Mouse (Mus musculus) forebrain, embryonic 16.5 days (tissue): ENCODE measurements at regions not wholly inside any gene's neighbourhood (a gene's known extent, or its start where the extent isn't known, plus 50 kb on each side); places are given as distances from the start of the nearest gene placed in this dataset.
"Not testable (repeated sequence)": the region's sequence is repeated elsewhere in the genome, so short reads cannot be mapped to it uniquely, and the experiment has no call there.

Experiments
- ATAC-seq: fragments of 200-750 bp; cut with Nextera tagmentation; 2 replicates; pipeline ENCODE4 v1.8.0; 2017; ENCODE audit warnings: mild to moderate bottlenecking, moderate library complexity
- H3K27ac ChIP-seq: fragments of 300-500 bp; sonication (generic); 2 replicates; pipeline ENCODE4 v1.5.1; 2014; ENCODE audit warnings: low read length, control low read depth
- H3K27me3 ChIP-seq: fragments of 300-500 bp; sonication (generic); replicated peaks from 2 replicates; pipeline ENCODE4 v1.6.1; 2014; ENCODE audit warnings: low read length; ENCODE audit not compliant: control insufficient read depth, insufficient read depth
- H3K36me3 ChIP-seq: fragments of 300-500 bp; sonication (generic); 2 replicates; pipeline ENCODE4 v1.6.1; 2014; ENCODE audit not compliant: control insufficient read depth, insufficient read depth
- H3K4me1 ChIP-seq: fragments of 300-500 bp; sonication (generic); replicated peaks from 2 replicates; pipeline ENCODE4 v1.6.1; 2014; ENCODE audit warnings: low read length; ENCODE audit not compliant: control insufficient read depth, insufficient read depth
- H3K4me2 ChIP-seq: fragments of 300-500 bp; sonication (generic); 2 replicates; pipeline ENCODE4 v1.6.1; 2014; ENCODE audit warnings: mild to moderate bottlenecking, low read length, control low read depth
- H3K4me3 ChIP-seq: fragments of 300-500 bp; sonication (generic); replicated peaks from 2 replicates; pipeline ENCODE4 v1.5.1; 2014; ENCODE audit warnings: mild to moderate bottlenecking, low read length, control low read depth
- H3K9ac ChIP-seq: fragments of 300-500 bp; sonication (generic); replicated peaks from 2 replicates; pipeline ENCODE4 v1.6.1; 2014; ENCODE audit warnings: low read depth, low read length, control low read depth
- H3K9me3 ChIP-seq: fragments of 300-500 bp; sonication (generic); 2 replicates; pipeline ENCODE4 v1.6.1; 2016; ENCODE audit warnings: low read length; ENCODE audit not compliant: control insufficient read depth
- WGBS: fragments of 180-500 bp; shearing (Covaris S2); extraction: QIAGEN DNeasy Blood & Tissue Kit; methylation state at CpG from one replicate; pipeline ENCODE4 v1.1.7; 2014; 5-methylcytosine and 5-hydroxymethylcytosine counted together

- no peak for ATAC-seq
- Histone ChIP-seq H3K4me3 (no peak overlapping the region), H3K27me3 (no peaks in the 10 kb centered on the region), H3K9ac (no peak overlapping the region), H3K4me2 (no peak overlapping the region), H3K9me3 (no peaks in the 10 kb centered on the region), H3K27ac (no peak overlapping the region), H3K4me1 (no peaks in the 10 kb centered on the region), H3K36me3 (no peaks in the 10 kb centered on the region)
- WGBS: 69% methylated on average over 2 of the region's 2 CpGs
Observed at GRCm38 (mm10) chr3:11094804-11095203, 759.3 kb upstream of the Gm38303 start.

GRCm38 (mm10) chr3:11094138-11094537, 758.7 kb upstream of the Gm38303 start:
- ATAC-seq: no peak
- no peak overlapping the region for H3K4me2 ChIP-seq
- H3K36me3 ChIP-seq: no peaks in the 10 kb centered on the region
- H3K4me1 ChIP-seq: no peaks in the 10 kb centered on the region
- H3K9ac ChIP-seq: no peak overlapping the region
- no peak overlapping the region for H3K27ac ChIP-seq
- no peaks in the 10 kb centered on the region for H3K9me3 ChIP-seq
- H3K4me3 ChIP-seq: no peak overlapping the region
- no peaks in the 10 kb centered on the region for H3K27me3 ChIP-seq
- 71% methylated on average over 3 of the region's 3 CpGs for WGBS

- Histone ChIP-seq H3K36me3 (no peaks in the 10 kb centered on the region), H3K27me3 (no peaks in the 10 kb centered on the region), H3K27ac (no peak overlapping the region), H3K4me2 (no peak overlapping the region), H3K4me3 (no peak overlapping the region), H3K4me1 (no peaks in the 10 kb centered on the region), H3K9me3 (no peaks in the 10 kb centered on the region), H3K9ac (no peak overlapping the region)
- no peak for ATAC-seq
- 63% methylated on average over 2 of the region's 2 CpGs for WGBS
Observed at GRCm38 (mm10) chr3:11083291-11083690, 747.8 kb upstream of the Gm38303 start.

GRCm38 (mm10) chr3:11074012-11074411, 738.5 kb upstream of the Gm38303 start:
- 87% methylated on average over 4 of the region's 4 CpGs for WGBS
- H3K4me1 ChIP-seq: no peaks in the 10 kb centered on the region
- no peaks in the 10 kb centered on the region for H3K36me3 ChIP-seq
- ATAC-seq: no peak
- H3K27me3 ChIP-seq: no peaks in the 10 kb centered on the region
- no peak overlapping the region for H3K4me3 ChIP-seq
- no peak overlapping the region for H3K9ac ChIP-seq
- no peak overlapping the region for H3K27ac ChIP-seq
- H3K9me3 ChIP-seq: no peaks in the 10 kb centered on the region
- no peak overlapping the region for H3K4me2 ChIP-seq

- peaks cover 2% of the 10 kb centered on the region; the same call in 1 of the 2 replicates for H3K4me1 ChIP-seq
- no peak for ATAC-seq
- H3K27ac ChIP-seq: no peak overlapping the region
- no peak overlapping the region for H3K4me2 ChIP-seq
- 55% methylated on average over 7 of the region's 7 CpGs for WGBS
- H3K9ac ChIP-seq: no peak overlapping the region
- no peak overlapping the region for H3K4me3 ChIP-seq
- no peaks in the 10 kb centered on the region for H3K27me3 ChIP-seq
- H3K9me3 ChIP-seq: no peaks in the 10 kb centered on the region
- no peaks in the 10 kb centered on the region for H3K36me3 ChIP-seq
Observed at GRCm38 (mm10) chr3:11034995-11035769, 699.7 kb upstream of the Gm38303 start.

GRCm38 (mm10) chr3:11029991-11030390, 694.5 kb upstream of the Gm38303 start:
- Histone ChIP-seq H3K36me3 (no peaks in the 10 kb centered on the region), H3K27me3 (no peaks in the 10 kb centered on the region), H3K4me2 (no peak overlapping the region), H3K4me1 (peaks cover 4% of the 10 kb centered on the region; the same call in 1 of the 2 replicates), H3K9ac (no peak overlapping the region), H3K27ac (no peak overlapping the region), H3K4me3 (no peak overlapping the region), H3K9me3 (no peaks in the 10 kb centered on the region)
- ATAC-seq: 0 out of 2 replicates have a peak, but pooled peaks have one; percentile 38
- 63% methylated on average over 4 of the region's 4 CpGs for WGBS

- no peaks in the 10 kb centered on the region; the same call in none of the 2 replicates for H3K4me1 ChIP-seq
- H3K27ac ChIP-seq: peak overlapping the region; percentile 58
- no peaks in the 10 kb centered on the region for H3K9me3 ChIP-seq
- H3K4me2 ChIP-seq: peak overlapping the region; percentile 17
- H3K36me3 ChIP-seq: no peaks in the 10 kb centered on the region
- WGBS: 12% methylated on average over 3 of the region's 3 CpGs
- H3K4me3 ChIP-seq: no peak overlapping the region
- H3K9ac ChIP-seq: no peak overlapping the region
- no peaks in the 10 kb centered on the region for H3K27me3 ChIP-seq
- peak; percentile 87 for ATAC-seq
Observed at GRCm38 (mm10) chr3:11024422-11024821, 688.9 kb upstream of the Gm38303 start.

GRCm38 (mm10) chr3:11020048-11020447, 684.6 kb upstream of the Gm38303 start:
- no peaks in the 10 kb centered on the region; the same call in none of the 2 replicates for H3K4me1 ChIP-seq
- WGBS: 32% methylated on average over 3 of the region's 3 CpGs
- H3K9ac ChIP-seq: no peak overlapping the region
- no peaks in the 10 kb centered on the region for H3K9me3 ChIP-seq
- H3K4me3 ChIP-seq: no peak overlapping the region
- H3K4me2 ChIP-seq: no peak overlapping the region
- H3K36me3 ChIP-seq: no peaks in the 10 kb centered on the region
- H3K27ac ChIP-seq: no peak overlapping the region
- peak; percentile 77 for ATAC-seq
- no peaks in the 10 kb centered on the region for H3K27me3 ChIP-seq

- not testable (repeated sequence) for ATAC-seq, H3K9me3 ChIP-seq, H3K27ac ChIP-seq, H3K9ac ChIP-seq, H3K27me3 ChIP-seq, H3K4me2 ChIP-seq, H3K4me1 ChIP-seq, H3K36me3 ChIP-seq, H3K4me3 ChIP-seq
- WGBS: 95% methylated on average over 6 of the region's 21 CpGs
Observed at GRCm38 (mm10) chr3:11014911-11015310, 679.4 kb upstream of the Gm38303 start.
